Mouse (Mus musculus) brain, embryonic 18.5 days (tissue): ENCODE data around the gene Tecr.

Source experiments
- DNase-seq: peaks from one replicate; pipeline ENCODE4 v3.0.0-alpha.2; 2012; ENCODE audit warnings: low read depth, low spot score

Tecr gene

GRCm38 (mm10) chr8:83607661-83608397 lies at the start of gene Tecr, which contains the start of gene Dnajb1:
Gene Tecr (minus strand): TSS chr8:83607971.
Gene Dnajb1 (plus strand): TSS chr8:83608193.
- peak; percentile 96 for DNase-seq

- no peak for DNase-seq
Measured at GRCm38 (mm10) chr8:83656484-83657246, 48.9 kb upstream of the Tecr start.

GRCm38 (mm10) chr8:83656043-83656442 lies 48.3 kb upstream of the Tecr start:
- DNase-seq: no peak

GRCm38 (mm10) chr8:83654725-83655124 lies 47.0 kb upstream of the Tecr start:
- no peak for DNase-seq

- DNase-seq: no peak
Measured at GRCm38 (mm10) chr8:83653662-83654017, 45.9 kb upstream of the Tecr start.

- no peak for DNase-seq
Measured at GRCm38 (mm10) chr8:83652744-83653661, 45.2 kb upstream of the Tecr start.

- peak; percentile 98 for DNase-seq
Measured at GRCm38 (mm10) chr8:83652030-83652743, 44.4 kb upstream of the Tecr start, which contains the start of gene Gipc1. Gene Gipc1 (plus strand): TSS chr8:83652677.

- DNase-seq: no peak
Measured at GRCm38 (mm10) chr8:83649699-83650098, 41.9 kb upstream of the Tecr start.

- DNase-seq: no peak
Measured at GRCm38 (mm10) chr8:83648031-83648430, 40.3 kb upstream of the Tecr start.

GRCm38 (mm10) chr8:83647511-83647910 lies 39.7 kb upstream of the Tecr start:
- DNase-seq: no peak

GRCm38 (mm10) chr8:83639649-83640048 lies 31.9 kb upstream of the Tecr start:
- no peak for DNase-seq

- DNase-seq: no peak
Measured at GRCm38 (mm10) chr8:83638856-83639255, 31.1 kb upstream of the Tecr start.

GRCm38 (mm10) chr8:83632083-83632707 lies 24.4 kb upstream of the Tecr start:
- DNase-seq: no peak

- DNase-seq: no peak
Measured at GRCm38 (mm10) chr8:83625676-83626299, 18.0 kb upstream of the Tecr start.

GRCm38 (mm10) chr8:83624739-83625138 lies 17.0 kb upstream of the Tecr start:
- DNase-seq: no peak

- no peak for DNase-seq
Measured at GRCm38 (mm10) chr8:83623549-83623948, 15.8 kb upstream of the Tecr start.

- DNase-seq: peak; percentile 60
Measured at GRCm38 (mm10) chr8:83622389-83622989, 14.7 kb upstream of the Tecr start.

- DNase-seq: no peak
Measured at GRCm38 (mm10) chr8:83621691-83622388, 14.1 kb upstream of the Tecr start.
